Mouse (Mus musculus) ovary, adult 2 months (tissue): ENCODE measurements around the gene Tmem110. TPM values are rescaled to one million over a fixed set of nuclear protein-coding genes. Genes with fewer than 3 reads are reported as not detected.

ENCODE experiments used
- polyA plus RNA-seq: library from polyadenylated mRNA; depleted of rRNA; stranded (reverse); fragments of >200 nt; gene quantifications from 2 replicates; pipeline ENCODE4 v1.2.3, GENCODE M21; 2012; rRNA removed

Tmem110 gene
- polyA plus RNA-seq: 33.0 and 42.0 TPM in 2 replicates

GRCm38 (mm10) chr14:30825476-30826131 lies at the start of gene Tmem110:
Tmem110 (plus strand) TSS chr14:30825590.

GRCm38 (mm10) chr14:30878958-30879571 lies 53.7 kb downstream of the Tmem110 start, which contains the start of gene Mustn1:
Mustn1 (plus strand) TSS chr14:30879200.

GRCm38 (mm10) chr14:30886204-30886603 lies 60.8 kb downstream of the Tmem110 start, which contains the start of gene Itih4:
Itih4 (plus strand) TSS chr14:30886476.

GRCm38 (mm10) chr14:30923375-30924105 lies 98.2 kb downstream of the Tmem110 start, which contains the start of gene Itih3:
Itih3 (minus strand) TSS chr14:30923760.

Other genes starting within 250 kb of the Tmem110 start
- 209 and 252 TPM in 2 replicates for gene Prkcd, start 199.4 kb upstream of the Tmem110 start, polyA plus RNA-seq
- gene Rft1, start 171.2 kb upstream of the Tmem110 start, polyA plus RNA-seq: 20.8 and 27.4 TPM in 2 replicates
- gene Sfmbt1, start 110.7 kb upstream of the Tmem110 start, polyA plus RNA-seq: 1.1 TPM in 2 replicates
- 32.2 and 38.3 TPM in 2 replicates for gene Mustn1, start 53.6 kb downstream of the Tmem110 start, polyA plus RNA-seq
- 0.95 and 1.6 TPM in 2 replicates for gene Itih4, start 60.9 kb downstream of the Tmem110 start, polyA plus RNA-seq
- gene Itih3, start 98.2 kb downstream of the Tmem110 start, polyA plus RNA-seq: 0.70 and 1.7 TPM in 2 replicates
- 0.10 and 0.25 TPM in 2 replicates for gene Itih1, start 117.7 kb downstream of the Tmem110 start, polyA plus RNA-seq
- gene Nek4, start 125.8 kb downstream of the Tmem110 start, polyA plus RNA-seq: 5.3 and 6.0 TPM in 2 replicates
- gene Glt8d1, start 175.8 kb downstream of the Tmem110 start, polyA plus RNA-seq: 29.6 and 34.0 TPM in 2 replicates
- gene Spcs1, start 176.1 kb downstream of the Tmem110 start, polyA plus RNA-seq: 86.0 and 103 TPM in 2 replicates
- 18.3 and 21.1 TPM in 2 replicates for gene Pbrm1, start 193.5 kb downstream of the Tmem110 start, polyA plus RNA-seq
- 15.6 and 20.4 TPM in 2 replicates for gene Gnl3, start 193.6 kb downstream of the Tmem110 start, polyA plus RNA-seq